Mouse (Mus musculus): ENCODE measurements around the gene Brd2.

Gene Brd2

DNA sequence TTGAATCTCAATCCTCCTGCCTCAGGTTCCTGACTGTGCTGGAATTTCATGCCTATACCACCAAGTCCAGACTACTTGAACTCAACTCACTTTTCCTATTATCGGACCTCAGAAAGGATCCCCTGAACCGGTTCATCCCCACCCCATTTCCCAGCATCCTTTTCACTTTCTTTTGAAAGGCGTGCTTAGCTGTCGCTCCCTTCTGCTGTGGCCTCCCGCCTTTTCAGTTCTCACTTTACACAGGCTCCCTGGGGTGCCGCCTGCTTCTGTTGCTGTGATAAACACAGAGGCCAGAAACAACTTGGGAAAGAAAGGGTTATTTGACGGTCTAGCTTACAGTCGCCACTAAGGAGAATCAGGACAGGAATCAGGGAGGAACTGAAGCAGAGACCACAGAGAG lies 39.3 kb downstream of the Brd2 start:
- DNase-seq (ENCODE audit: low read depth), result no peak

DNA sequence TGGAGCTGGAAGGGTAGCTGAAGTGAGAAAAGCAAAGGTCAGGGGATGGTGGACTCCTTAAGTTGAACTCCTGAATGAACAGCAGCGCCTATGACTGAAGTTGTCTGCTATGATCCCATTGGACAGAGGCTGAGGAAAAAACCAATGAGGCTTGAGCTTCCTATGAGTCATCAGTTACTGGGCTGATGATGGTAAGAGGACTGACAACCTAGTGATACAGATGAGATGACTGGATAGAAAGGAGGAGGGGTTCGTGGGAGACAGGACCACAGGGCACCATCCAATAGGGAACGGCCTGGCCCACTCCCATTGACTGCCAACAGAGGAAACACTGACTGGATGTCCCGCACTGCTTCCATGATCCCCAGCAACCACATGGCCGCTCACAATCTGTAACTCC lies 42.8 kb downstream of the Brd2 start:
- peak; percentile 61 for DNase-seq (ENCODE audit: low read depth)

DNA sequence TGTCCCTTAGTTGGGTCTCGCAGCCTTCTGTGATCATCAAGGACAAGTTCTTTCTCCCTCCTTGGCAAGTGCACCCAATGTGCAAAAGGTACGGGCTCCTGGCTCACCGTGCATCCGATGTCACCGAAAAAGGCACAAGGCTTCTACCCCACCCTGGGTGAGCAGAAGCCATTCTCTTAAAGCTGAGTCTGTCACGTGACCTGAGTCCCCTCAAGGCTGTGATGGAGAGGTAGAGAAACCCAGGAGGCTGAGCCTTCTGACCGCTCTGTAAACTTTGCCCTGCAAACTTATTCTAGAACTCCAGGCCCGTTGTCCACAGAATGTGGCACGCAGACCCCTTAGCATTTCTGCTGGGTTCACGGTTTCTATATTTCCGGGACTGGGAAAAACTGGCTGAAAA lies 43.4 kb downstream of the Brd2 start:
- no peak for DNase-seq (ENCODE audit: low read depth)

DNA sequence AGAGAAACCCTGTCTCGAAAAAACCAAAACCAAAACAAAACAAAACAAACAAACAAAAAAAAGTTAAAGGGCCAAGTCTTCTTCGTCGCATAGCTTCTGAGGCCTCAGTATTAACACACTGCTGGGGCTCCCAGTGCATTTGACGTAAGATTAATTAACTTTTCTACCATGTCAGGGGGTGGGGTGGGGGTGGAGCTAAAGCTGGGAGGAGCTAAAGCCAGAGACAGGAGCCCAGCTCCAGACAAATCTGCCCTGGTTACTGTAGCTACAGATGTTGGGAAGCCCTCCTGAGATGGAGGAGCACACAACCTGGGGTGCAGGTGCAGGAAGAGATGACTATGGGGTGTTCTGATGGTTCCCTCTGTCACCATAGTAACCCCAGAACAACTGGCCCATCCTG lies 44.3 kb downstream of the Brd2 start:
- no peak for DNase-seq (ENCODE audit: low read depth)

DNA sequence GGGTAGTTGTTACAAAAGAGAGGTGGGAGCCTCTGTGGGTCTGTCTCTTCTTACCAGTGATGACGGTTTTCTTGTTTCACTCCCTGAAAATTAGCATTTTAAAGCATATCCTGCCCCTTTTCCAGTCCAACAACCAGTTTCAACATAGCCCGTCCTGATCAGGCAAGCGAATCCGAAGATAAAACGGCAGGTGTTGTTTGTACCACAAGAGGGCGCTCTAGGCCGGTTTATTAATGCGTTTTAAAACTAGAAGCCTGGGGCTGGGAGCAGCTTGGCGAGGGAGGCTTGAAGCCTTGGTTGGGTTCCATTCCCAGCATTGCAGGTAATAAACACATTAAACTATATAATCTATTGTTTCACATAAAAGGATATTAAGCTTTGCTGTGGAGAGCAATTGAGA lies 44.9 kb downstream of the Brd2 start:
- peak; percentile 93 for DNase-seq (ENCODE audit: low read depth)

DNA sequence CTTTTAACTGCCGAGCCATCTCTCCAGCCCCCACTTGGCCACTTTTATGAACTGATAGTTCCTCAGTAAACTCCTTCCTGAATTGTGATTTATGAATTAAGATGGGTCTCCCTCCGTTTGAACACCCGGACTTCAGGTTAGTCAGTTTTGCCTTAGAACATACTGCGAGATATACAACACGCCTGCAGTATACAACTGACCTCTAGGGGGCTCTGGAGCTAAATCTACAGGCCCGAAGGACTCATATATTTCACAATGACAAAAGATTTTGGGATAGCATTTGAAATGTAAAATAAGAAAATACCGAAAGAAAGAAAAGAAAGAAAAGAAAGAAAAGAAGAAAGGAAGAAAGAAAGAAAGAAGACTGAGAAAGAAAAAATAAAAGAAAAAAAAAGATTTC lies 47.2 kb downstream of the Brd2 start:
- DNase-seq (ENCODE audit: low read depth), result peak; percentile 85

DNA sequence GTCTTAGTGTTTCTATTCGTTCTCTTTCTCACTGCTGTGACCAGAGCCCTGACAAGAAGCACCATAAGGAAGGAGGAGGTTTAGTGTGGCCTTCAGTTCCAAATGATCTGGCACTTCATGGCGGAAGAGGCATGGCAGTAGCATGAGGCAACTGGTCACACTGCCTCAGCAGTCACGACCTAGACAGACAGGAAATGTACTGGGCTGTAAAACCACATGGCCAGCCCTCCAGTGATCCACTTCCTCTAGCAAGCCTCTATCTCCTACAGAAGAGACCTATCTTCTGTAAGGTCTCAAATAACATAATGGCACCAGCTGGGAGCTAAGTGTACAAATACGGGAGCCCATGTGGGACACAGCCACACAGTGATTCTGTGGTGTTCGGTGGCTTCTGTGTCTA lies 50.3 kb downstream of the Brd2 start:
- no peak for DNase-seq (ENCODE audit: low read depth)

DNA sequence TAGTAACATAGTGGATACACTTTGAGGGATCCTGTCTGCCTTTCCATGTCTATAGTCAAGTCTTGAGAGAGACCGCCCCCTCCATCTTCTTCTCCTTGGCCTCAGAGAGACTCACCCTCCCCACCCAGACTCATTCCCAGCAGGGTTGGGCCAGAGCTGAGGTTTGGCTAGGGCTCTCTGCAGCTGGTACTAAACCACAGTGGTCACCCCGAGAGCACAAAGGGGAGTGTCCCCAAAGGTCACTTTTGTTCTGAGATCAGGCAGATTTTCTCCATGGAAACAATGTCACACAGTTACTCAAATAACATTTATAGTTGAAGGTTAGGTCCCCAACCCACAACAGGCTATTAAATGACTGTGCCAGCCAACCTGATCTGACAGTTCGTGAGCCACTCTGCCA lies 53.6 kb downstream of the Brd2 start:
- DNase-seq (ENCODE audit: low read depth), result no peak

Measured in NIH3T3 (cell line).